Mouse (Mus musculus): ENCODE measurements around the gene Prdm10. TPM values are rescaled to one million over a fixed set of nuclear protein-coding genes. Genes with fewer than 3 reads are reported as not detected.

The Prdm10 gene
- polyA plus RNA-seq (2014; fragmentation: Illumina TruSeq; extraction: RNeasy Lipid Tissue Mini Kit (QIAGEN cat#74804)), result 9.9 TPM

GRCm38 (mm10) chr9:31280366-31281010 is at the start of gene Prdm10:
Prdm10 (plus strand) TSS chr9:31280538.

GRCm38 (mm10) chr9:31385947-31386354 is 105.6 kb downstream of the Prdm10 start, which contains the start of gene Nfrkb:
Nfrkb (plus strand) TSS chr9:31386192.

Other genes starting within 250 kb of the Prdm10 start
- 58.7 TPM for gene Zbtb44, start 249.9 kb upstream of the Prdm10 start, polyA plus RNA-seq (2014; fragmentation: Illumina TruSeq; extraction: RNeasy Lipid Tissue Mini Kit (QIAGEN cat#74804))
- gene St14, start 148.7 kb upstream of the Prdm10 start, polyA plus RNA-seq (2014; fragmentation: Illumina TruSeq; extraction: RNeasy Lipid Tissue Mini Kit (QIAGEN cat#74804)), result 0.11 TPM
- gene Aplp2, start 68.7 kb upstream of the Prdm10 start, polyA plus RNA-seq (2014; fragmentation: Illumina TruSeq; extraction: RNeasy Lipid Tissue Mini Kit (QIAGEN cat#74804)), result 798 TPM
- gene Nfrkb, start 105.7 kb downstream of the Prdm10 start, polyA plus RNA-seq (2014; fragmentation: Illumina TruSeq; extraction: RNeasy Lipid Tissue Mini Kit (QIAGEN cat#74804)), result 6.6 TPM
- gene Tmem45b, start 183.9 kb downstream of the Prdm10 start, polyA plus RNA-seq (2014; fragmentation: Illumina TruSeq; extraction: RNeasy Lipid Tissue Mini Kit (QIAGEN cat#74804)), result 1.3 TPM

Measured in ovary, adult 10 weeks (tissue).